Mouse (Mus musculus) left cerebral cortex, postnatal 25 days (tissue): ENCODE measurements around the gene H2-DMb2. TPM values are rescaled to one million over a fixed set of nuclear protein-coding genes. Genes with fewer than 3 reads are reported as not detected.

ENCODE experiments used
- DNase-seq, 2 experiments: peaks; one replicate each; pipeline ENCODE4 v3.0.0; 2022; ENCODE audit warnings: low spot score in 2 of 2, mixed read lengths in 1 of 2
- intact Hi-C: fragments of 180-260 bp; cut with DNase I; formaldehyde crosslinking; loops from one replicate; pipeline ENCODE4 v1.15.1; 2025
- total RNA-seq, 2 experiments: library from RNA; stranded (reverse); gene quantifications; 2 replicates each; pipeline ENCODE4 v1.2.3; 2021

Gene H2-DMb2
- total RNA-seq, result under 1 TPM; 0.46 to 0.92 TPM

DNA sequence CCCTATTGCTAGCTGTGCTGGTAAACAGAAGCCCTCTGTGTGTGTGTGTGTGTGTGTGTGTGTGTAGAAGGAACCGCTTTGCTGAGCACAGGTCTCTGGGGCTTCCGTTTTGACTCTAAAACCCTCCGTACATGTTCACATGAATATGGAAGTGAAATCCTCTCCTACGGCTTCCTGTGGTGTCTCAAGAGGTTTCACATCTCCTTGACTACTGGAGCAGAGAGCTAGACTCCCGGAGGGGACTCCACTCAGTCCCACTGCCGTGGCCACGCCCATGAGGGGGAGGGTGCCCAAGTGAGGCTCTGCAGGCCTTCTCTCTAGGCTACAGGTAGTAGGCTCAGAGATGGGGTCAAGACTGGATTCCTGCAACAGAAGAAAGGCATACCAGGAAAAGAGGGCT, at the start of gene H2-DMb2:
Gene H2-DMb2 (plus strand): TSS at position 275 of the 400 bp plus-strand sequence.
- DNase-seq, result no peak
- intact Hi-C loops, result no loop called here

DNA sequence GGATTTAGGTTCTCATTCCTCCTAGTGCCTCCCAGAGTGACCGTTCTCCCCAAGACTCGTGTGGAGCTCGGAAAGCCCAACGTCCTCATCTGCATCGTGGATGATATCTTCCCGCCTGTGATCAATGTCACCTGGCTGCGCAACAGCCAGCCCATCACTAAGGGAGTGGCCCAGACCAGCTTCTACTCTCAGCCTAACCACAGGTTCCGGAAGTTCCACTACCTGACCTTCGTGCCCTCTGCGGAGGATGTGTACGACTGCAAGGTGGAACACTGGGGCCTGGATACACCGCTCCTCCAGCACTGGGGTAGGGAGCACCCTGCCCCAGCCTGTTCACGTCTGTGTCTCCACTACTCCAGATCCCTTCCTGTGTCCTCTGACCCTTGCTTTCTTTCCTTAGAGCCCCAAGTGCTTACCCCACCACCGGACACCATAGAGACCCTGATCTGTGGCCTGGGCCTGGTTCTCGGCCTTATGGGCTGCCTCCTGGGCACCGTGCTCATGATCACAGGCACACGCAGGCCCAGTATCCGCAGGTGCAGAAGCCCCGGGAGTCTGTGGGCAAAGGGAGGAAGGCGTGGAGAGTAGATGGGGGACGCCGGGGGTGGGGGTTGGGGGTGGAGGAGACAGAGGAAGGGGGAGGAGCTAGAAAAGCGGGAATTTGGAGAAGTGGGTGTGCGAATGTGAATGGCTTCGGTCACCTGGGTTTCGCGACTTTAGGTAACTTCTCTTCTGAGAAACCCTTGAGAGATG, 48.6 kb upstream of the H2-DMb2 start:
- DNase-seq, result no peak
- intact Hi-C loops, result no loop called here

DNA sequence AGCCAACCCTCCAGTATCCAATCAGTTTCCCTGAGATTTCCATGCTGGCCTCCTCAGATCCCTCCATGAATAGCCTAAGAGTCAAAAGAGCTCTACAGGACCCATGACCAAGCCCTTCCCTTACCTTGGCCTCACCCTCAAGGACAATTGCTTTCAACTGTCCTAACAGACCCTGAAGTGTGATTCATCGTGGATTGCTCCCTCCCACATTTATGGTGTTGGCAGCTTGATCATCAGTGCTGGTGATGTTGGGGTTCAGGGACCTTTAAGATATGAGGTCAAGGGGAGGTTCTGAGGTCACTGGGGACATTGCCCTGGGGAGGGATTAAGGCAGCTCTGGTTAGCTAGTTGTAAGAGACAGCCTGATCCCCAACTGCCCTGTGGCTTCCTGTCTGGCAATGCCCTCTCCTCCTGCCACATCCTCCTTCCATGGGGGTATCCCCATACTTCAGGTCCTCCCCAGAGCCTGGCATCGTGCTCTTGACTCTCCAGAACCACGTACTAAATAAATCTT, 46.6 kb upstream of the H2-DMb2 start:
- intact Hi-C loops, result no loop called here
- DNase-seq, result no peak

DNA sequence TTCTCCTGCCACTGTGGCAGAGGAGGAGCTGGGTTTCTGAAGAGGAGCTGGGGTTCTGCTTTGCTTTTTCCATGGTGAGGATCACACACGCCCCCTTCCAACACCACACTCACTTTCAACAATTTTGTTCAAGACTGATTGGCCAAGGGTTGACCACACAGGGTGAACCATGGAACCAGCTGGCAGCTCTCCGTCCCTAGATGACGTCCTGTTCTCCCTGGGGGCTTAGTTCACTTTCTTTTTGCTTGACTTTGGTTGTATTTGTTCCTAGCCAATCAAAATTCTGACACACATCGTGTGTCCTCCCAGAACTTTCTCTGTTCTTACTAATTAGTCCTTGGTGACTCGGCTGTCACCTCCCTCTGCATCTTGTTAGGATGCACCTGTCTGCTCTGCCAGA, 45.8 kb upstream of the H2-DMb2 start:
- DNase-seq, result no peak
- intact Hi-C loops, result no loop called here

DNA sequence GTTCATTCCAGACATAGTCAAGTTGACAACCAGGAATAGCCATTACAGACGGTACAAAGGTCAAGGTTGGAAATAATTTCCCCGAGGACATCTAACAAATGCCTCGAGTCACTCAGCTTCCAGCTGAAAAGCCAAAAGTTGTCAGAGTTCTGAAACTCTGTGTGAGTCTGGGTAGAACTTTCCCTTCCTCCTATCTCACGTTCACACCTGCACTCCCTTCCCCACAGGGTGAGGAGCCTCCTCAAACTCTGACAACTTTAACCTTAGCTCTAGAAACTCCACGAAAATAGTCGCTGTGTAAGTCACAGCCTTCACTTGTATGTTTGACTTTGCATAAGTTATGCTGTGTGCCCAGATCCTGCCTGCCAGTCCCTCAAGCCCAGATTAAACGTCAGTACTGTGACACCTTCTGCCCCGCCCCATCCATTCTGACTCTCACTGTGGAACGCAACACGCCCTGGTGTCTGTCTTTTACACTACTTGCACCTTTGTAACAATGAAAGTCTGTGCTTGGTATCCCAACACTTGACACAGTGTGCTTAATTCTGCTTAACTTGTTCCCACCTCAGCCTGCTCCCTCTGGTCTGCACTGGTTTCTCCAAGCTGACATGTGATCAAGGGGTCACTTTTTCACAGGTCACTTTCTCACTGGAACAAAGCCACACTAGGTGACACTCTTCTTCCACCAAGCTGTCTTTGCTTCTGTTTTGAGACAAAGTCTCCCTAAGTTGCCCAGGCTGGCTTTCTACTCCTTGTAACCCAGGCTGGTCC, 44.2 kb upstream of the H2-DMb2 start:
- no peak for DNase-seq
- intact Hi-C loops, result no loop called here

DNA sequence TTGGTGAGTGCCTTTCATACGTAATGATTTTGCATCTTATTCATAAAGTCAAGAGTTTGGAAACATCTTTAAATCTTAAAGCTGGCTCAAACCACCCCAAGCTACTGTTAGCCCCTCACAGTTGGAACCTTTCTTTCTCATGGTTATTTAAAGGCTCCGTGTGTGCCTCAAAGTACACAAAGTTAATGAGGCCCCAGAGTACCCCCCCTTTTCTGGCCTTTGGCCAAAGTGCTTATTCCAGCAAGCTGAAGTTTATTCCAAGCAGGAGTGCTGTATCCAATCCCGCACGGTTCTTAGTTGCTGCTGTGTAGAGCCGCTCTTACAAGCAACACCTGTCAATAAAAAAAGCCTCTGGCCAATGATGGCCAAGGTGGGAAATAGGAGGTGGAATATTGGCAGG, 43.6 kb upstream of the H2-DMb2 start:
- no peak for DNase-seq
- intact Hi-C loops, result no loop called here

DNA sequence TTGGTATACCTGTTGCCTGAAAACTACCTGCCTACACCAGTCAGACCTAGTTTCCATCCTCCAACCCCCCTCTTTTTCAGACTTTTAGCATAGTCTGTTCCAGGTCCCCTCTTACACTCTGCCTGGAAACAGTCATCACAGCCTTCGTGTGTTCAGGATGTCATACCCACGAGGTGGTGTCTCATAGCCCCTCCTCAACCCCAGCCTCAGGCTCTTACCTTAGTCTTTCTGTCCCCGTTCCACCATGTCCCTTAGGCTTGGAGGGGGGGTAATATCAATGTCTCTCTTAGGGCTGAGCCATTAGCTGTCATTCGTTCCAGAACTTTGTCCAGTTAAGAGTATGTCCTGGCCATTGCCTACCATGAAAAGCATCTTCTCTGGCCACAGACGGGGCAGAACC, 41.9 kb upstream of the H2-DMb2 start:
- no peak for DNase-seq

DNA sequence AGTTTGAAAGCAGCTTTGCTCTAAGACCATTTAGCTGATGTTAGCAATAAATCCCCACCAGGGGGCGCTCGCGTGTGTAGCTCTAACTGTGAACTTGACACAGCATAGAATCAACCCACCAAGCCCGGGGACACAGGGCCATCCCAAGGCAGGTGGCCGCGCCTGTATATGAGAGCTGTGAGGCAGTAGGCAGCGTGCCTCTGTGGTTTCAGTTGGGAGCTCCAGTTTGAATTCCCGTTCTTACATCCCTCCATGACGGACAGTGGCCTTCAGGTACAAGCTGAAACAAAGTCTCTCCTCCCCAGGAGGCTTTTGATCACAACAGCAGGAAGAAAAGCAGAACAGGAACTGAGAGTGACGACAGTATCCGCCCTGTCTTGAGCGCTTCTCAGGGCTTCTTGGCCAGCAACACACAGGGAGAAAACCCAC, 41.5 kb upstream of the H2-DMb2 start:
- peak; percentile 89 to 92 for DNase-seq
- intact Hi-C loops, result loop anchor here (2.0 to 10.0 kb wide), 2 partner anchors 67 to 133 kb away; partner anchors contain the start of gene H2-Ob

More for the DNA sequence above, 41.9 kb upstream of the H2-DMb2 start:
- intact Hi-C loops, result loop anchor here (10.0 kb wide), 1 partner anchor 134 kb away; the partner anchor contains the start of gene H2-Ob

DNA sequence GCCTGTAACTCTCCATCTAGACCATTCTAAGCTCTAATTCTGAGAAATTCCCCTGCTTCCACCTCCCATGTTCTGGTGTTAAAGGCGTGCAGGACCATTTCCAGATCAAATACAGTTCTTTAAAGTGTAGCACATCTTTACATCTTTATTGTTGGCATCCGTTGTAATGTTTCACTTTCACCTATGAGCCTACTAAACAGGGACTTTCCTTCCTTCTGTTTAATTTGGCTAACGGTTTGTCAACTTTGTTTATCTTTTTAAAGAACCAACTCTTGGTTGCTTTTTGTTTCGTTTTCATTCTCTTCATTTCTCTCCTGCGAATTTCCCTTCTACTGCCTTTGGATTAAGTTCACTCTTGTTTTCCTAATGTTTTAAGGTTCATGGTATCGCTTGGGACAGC, 40.3 kb upstream of the H2-DMb2 start:
- intact Hi-C loops, result loop anchor here (2.0 to 10.0 kb wide), 2 partner anchors 66 to 132 kb away; partner anchors contain the start of gene H2-Ob
- DNase-seq, result no peak

DNA sequence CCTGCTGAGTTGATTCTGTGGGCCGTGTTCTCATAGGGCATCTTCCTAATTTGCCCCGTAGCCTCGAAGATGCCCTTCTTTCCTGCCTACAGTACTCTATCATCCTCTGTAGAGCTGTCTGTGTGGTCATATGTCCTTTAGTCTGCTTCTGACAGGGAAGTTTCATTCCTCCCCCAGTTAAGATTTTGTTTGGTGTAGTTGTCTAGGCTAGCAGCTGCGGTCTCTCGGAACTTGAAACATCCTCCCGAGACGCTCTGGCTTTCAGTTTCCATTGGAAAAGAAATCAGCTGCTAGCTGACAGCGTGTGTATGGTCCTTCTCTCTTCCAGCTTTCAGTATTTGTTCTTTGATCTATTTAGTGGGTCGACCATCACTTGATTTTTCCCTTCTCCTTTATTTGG, 38.3 kb upstream of the H2-DMb2 start:
- DNase-seq, result no peak
- intact Hi-C loops, result loop anchor here (10.0 kb wide), 1 partner anchor 130 kb away; the partner anchor contains the start of gene H2-Ob

DNA sequence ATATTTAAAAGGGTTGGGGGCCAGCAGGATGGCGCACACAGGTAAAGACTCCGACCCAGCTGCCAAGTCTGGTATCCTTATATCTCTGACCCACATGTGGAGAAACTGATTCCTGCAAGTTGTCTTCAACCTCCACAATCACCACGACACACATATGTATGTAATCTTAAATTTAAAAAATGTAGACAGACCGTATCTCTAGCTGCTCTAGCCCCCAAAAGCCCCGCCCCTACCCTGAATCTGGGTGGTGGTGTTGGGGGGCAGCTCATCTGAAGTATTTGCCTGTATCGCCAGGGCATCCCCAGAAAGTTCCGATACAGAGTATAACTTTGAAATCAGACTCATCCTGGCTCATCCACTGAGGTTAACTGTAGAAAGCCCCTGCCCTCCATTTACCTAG, 36.6 kb upstream of the H2-DMb2 start:
- DNase-seq, result no peak
- intact Hi-C loops, result loop anchor here (10.0 kb wide), 1 partner anchor 128 kb away; the partner anchor contains the start of gene H2-Ob

DNA sequence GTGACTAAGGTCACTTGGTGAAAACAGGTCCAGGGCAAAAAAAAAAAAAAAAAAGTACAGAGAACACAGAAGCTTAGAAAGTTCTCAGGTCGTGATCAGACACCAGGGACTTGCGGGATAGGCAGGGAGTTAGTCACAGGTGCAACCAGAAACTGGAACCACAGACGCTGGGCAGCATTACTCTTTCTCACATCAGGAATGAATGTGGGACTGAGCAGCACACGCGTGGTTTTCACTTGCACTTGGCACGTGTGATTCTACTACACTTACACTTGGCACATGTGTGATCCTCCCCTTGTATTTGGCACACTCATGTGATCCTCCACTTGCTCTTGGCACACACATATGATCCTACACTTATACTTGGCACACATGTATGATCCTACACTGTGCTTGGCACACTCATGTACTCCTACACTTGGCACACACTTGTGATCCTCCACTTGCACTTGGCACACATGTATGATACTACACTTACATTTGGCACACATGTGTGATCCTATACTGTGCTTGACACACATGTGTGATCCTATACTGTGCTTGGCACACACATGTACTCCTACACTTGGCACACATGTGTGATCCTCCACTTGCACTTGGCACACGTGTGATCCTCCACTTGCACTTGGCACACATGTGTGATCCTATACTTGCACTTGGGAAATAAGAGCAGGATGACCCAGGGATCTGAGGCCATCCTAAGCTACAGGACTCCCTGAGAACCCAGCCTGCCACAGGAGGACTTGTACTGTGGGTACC, 35.8 kb upstream of the H2-DMb2 start:
- intact Hi-C loops, result loop anchor here (10.0 kb wide), 1 partner anchor 128 kb away; the partner anchor contains the start of gene H2-Ob
- DNase-seq, result no peak

DNA sequence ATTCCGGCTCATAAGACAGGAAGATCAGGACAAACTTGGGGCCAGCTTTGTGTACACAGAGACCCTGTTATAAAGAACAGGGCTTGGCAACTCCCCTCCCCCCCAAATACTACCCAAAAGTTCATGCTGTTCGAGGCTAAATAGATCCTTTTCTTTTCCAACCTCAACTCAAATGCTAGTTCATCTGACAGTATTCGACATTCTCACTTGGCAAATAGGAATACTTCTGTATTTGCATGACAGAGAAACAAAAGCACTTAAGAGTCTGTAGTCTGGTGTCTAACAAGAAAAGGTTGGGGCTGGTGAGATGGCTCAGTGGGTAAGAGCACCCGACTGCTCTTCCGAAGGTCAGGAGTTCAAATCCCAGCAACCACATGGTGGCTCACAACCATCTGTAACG, 34.6 kb upstream of the H2-DMb2 start:
- no peak for DNase-seq
- intact Hi-C loops, result loop anchor here (10.0 kb wide), 1 partner anchor 126 kb away; the partner anchor contains the start of gene H2-Ob

DNA sequence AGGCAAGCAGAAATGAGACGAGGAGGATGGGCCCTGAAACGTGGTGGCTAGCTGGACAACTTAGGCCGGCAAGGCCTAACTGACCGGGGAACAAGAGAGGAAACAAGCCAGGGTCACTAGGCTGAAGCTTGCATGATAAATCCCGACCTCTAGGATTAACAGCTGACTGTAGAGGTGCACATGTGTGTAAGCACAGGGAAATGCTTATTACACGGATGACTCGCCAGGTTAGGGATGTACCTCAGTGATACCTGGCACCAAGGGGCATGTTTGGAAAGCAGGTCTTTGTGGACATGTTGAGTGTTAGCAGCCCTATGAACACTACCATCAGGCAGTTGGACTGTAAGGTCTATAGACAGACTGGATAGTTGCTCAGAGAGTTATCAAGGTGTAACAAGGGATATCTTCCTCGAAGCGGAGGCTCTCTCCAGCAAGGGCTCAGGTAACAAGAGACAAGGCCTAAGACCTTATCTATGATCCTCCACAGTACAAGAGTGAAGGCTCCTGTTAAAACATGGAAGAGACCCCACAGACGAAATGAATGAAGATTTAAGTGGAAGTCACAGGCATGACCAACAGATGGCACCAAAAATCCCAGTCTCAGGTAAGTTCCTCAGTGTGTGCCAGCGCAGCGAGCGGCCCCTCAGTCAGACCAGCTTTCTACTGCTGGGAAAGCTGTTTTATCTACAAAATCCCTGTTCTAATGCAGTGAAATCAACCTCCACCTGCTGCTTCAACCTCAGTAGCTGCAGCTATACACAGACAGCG, 33.9 kb upstream of the H2-DMb2 start:
- peak in 1 of 2 experiments; percentile 33 for DNase-seq
- intact Hi-C loops, result loop anchor here (10.0 kb wide), 1 partner anchor 126 kb away; the partner anchor contains the start of gene H2-Ob

DNA sequence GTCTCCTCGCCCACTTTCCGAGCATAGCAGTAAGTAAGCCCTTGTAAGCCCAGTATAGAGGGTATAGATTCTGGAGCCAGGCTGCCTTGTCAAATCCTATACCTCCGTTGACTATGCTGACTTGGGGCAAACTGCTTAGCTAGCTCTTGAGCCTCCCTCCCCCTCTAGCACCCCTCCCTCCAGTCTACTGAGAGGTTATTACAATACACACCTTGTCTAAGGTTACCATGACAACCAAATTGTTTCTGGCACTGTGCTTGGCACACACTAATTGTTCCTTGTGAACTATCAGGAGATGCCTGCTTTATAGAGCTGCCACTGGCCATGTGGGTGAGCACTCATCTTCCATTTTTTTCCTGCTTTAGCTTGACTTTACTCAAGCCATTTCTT, 33.3 kb upstream of the H2-DMb2 start:
- intact Hi-C loops, result loop anchor here (10.0 kb wide), 1 partner anchor 125 kb away; the partner anchor contains the start of gene H2-Ob
- DNase-seq, result no peak

DNA sequence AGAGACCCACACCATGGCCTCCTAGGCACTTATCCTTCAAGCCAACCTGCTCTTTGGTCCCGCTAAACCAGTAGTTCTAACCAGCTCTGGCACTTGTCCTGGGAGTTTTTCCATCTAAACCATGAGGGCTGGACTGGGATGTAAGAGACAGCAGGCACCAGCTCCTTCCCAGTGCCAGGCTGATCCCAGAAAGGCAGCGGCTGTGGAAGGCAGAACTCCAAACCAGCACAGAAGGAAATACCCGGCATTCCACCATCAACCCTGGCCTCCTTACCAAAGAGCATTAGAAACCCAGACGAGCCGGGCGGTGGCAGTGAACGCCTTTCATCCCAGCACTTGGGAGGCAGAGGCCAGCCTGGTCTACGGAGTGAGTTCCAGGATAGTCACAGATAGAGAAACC, 32.8 kb upstream of the H2-DMb2 start:
- no peak for DNase-seq
- intact Hi-C loops, result no loop called here

DNA sequence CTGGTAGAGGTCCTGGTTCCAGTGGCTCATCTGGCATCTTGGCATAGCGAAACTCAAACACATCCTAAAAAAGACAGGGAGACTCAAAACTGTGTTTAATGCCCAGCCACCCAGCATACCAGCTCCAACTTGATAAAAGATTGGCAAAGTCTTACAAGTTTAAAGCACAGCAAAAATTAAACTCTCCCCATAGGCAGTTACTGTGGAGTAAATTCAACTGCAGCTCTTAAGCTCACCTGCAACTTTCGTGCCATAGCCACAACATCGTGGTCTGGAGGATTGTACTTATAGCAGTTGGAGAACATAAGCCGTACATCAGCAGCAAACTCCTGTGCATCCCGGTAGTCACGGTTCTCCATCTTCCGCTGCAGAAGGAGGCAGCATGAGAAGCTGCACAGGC, 29.0 kb upstream of the H2-DMb2 start:
- no peak for DNase-seq
- intact Hi-C loops, result no loop called here

DNA sequence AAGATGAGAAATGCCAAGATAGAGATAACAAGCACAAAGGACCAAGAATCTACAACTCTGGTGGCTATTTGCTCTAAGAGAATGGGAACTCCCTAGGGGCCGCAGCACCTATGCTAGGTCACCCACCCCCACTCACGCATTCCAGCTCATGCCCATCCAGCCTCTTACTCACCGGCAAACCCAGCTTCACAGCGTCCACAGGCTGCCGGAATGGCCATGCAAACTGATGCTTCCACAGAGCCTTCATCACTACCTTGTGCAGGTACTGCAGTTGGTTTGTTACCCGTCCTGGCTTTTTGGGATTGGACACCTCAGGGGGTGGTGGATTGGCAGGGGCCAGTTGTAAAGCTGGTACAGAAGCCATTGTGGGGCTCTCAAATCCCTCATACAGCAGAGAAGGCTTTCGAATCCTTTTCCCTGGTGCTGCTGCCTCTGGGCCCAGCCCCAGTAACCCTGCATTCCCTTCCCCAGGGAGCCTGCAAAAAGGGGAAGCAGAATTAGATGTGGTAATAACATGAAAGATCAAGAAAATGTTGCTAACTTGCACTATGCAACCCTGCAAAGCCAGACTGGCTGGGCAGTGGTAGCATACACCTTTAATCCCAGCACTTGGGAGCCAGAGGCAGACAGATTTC, 26.3 kb upstream of the H2-DMb2 start:
- DNase-seq, result peak in 1 of 2 experiments; percentile 23
- intact Hi-C loops, result loop anchor here (5.0 kb wide), 2 partner anchors 85 to 780 kb away; partner anchors contain the start of genes C2, Ehmt2, Rxrb and Slc39a7
